Mouse (Mus musculus): Measurements from ENCODE around the gene Gm3411. TPM values are rescaled to one million over a fixed set of nuclear protein-coding genes. Genes with fewer than 3 reads are reported as not detected.

Gene Gm3411
- 3.0 TPM for polyA plus RNA-seq (2017; shearing (Covaris generic))

GRCm38 (mm10) chr14:6286931-6287715 lies at the start of gene Gm3411:
TSS of gene Gm3411 (minus strand) at chr14:6287250.

GRCm38 (mm10) chr14:6304743-6305142 lies 17.7 kb upstream of the Gm3411 start, which contains the start of gene Gm21103:
TSS of gene Gm21103 (minus strand) at chr14:6304843.

GRCm38 (mm10) chr14:6219192-6219591 lies 67.9 kb downstream of the Gm3411 start, which contains the start of gene Gm21560:
TSS of gene Gm21560 (minus strand) at chr14:6219292.

Other genes with a start within 250 kb of the Gm3411 start
- 0.26 TPM for gene Gm6337, start 229.0 kb downstream of the Gm3411 start, polyA plus RNA-seq (2017; shearing (Covaris generic))
- gene Gm8206, start 193.3 kb downstream of the Gm3411 start, polyA plus RNA-seq (2017; shearing (Covaris generic)), result 5.2 TPM
- 9.5 TPM for gene Gm3468, start 178.6 kb downstream of the Gm3411 start, polyA plus RNA-seq (2017; shearing (Covaris generic))
- gene Gm3476, start 161.4 kb downstream of the Gm3411 start, polyA plus RNA-seq (2017; shearing (Covaris generic)), result not detected
- not detected for gene Gm21560, start 68.0 kb downstream of the Gm3411 start, polyA plus RNA-seq (2017; shearing (Covaris generic))
- gene Gm21103, start 17.6 kb upstream of the Gm3411 start, polyA plus RNA-seq (2017; shearing (Covaris generic)), result not detected
- not detected for gene Gm3618, start 56.4 kb upstream of the Gm3411 start, polyA plus RNA-seq (2017; shearing (Covaris generic))
- gene Gm16440, start 103.1 kb upstream of the Gm3411 start, polyA plus RNA-seq (2017; shearing (Covaris generic)), result not detected
- gene Gm3591, start 125.2 kb upstream of the Gm3411 start, polyA plus RNA-seq (2017; shearing (Covaris generic)), result 1.1 TPM
- not detected for gene Gm3594, start 157.4 kb upstream of the Gm3411 start, polyA plus RNA-seq (2017; shearing (Covaris generic))

All from activated CD4-positive, CD25-positive, alpha-beta regulatory T cell, adult 9 weeks (primary cell).